Comparison of ENCODE assay signal across 26 mouse cellular contexts in the genomic region with DNA sequence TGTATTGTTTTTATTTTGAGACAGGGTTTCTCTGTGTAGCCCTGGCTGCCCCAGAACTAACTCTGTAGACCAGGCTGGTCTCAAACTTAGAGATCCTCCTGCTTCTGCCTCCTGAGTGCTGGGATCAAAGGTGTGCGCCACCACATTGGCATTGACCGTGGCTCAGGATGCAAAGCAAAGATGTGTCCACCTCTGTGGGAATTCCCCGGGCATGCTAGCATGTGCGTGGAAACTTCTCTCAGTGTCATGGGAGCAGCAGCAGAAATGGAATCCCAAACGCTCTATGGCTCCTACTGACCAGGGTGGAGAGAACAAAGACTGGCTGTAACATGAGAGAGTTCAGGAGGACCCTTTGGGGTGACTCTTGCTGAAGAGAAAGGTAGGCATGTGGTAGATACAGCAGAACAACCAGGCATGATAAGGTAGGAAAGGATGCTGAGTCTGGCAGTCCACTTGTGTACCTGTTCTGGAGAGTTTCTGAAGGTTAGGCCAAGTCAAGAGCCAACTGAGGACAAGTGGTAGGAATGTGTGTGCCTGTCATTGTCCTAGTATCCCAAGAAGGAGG.
DNase-seq lines count a peak whose midpoint lies in the region; ATAC-seq lines count a peak whose summit lies in the region.
"Had no signal": no experiment of that assay in that cellular context is flagged by ENCODE, and none has a peak within 500 bp of the region (broad histone marks: within the 10 kb centered on the region; RNA-seq: fewer than 3 reads in every experiment).

No protein-coding gene starts in this region.

- H3K4me1 ChIP-seq in midbrain, embryonic 11.5 days (ENCODE audit: control insufficient read depth, insufficient read depth, low read length) = no peaks in the 10 kb centered on the region
- H3K4me1 ChIP-seq in midbrain, embryonic 15.5 days = 0 out of 2 replicates have a peak, but pooled peaks cover 6% of the 10 kb centered on the region
- H3K4me1 ChIP-seq: heart, embryonic 15.5 days had no signal

- ATAC-seq in midbrain, embryonic 11.5 days (ENCODE audit: low FRiP score) = no peak
- no peak for ATAC-seq in midbrain, embryonic 15.5 days (replicated peaks)
- ATAC-seq: forebrain, embryonic 14.5 days; hindbrain, postnatal 0 days; inflammation-experienced regulatory T-cells, adult 6 months; Patski had no signal

- whole genome bisulfite sequencing in midbrain, embryonic 11.5 days = 91% methylated on average over 5 of the region's 5 CpGs
- 98% methylated on average over 5 of the region's 5 CpGs for WGBS in midbrain, embryonic 15.5 days

- H3K9ac ChIP-seq in midbrain, embryonic 11.5 days (ENCODE audit: low read length) = no peak overlapping the region
- H3K9ac ChIP-seq in midbrain, embryonic 15.5 days = no peak overlapping the region
- H3K9ac ChIP-seq: heart, embryonic 12.5 days; heart, embryonic 15.5 days; hindbrain, embryonic 14.5 days had no signal

- no peak overlapping the region for H3K4me2 ChIP-seq in midbrain, embryonic 11.5 days
- H3K4me2 ChIP-seq in midbrain, embryonic 15.5 days = no peak overlapping the region
- H3K4me2 ChIP-seq: heart, embryonic 12.5 days; heart, embryonic 15.5 days; hindbrain, embryonic 14.5 days had no signal

- H3K36me3 ChIP-seq in midbrain, embryonic 11.5 days (ENCODE audit: control insufficient read depth, insufficient read depth, low read length) = no peaks in the 10 kb centered on the region
- H3K36me3 ChIP-seq in midbrain, embryonic 15.5 days (replicated peaks) = no peaks in the 10 kb centered on the region
- H3K36me3 ChIP-seq: forebrain, embryonic 10.5 days; G1E; heart, embryonic 12.5 days; heart, embryonic 15.5 days had no signal

- no peaks in the 10 kb centered on the region for H3K9me3 ChIP-seq in midbrain, embryonic 11.5 days (ENCODE audit: control insufficient read depth, low read length)
- no peaks in the 10 kb centered on the region for H3K9me3 ChIP-seq in midbrain, embryonic 15.5 days
- H3K9me3 ChIP-seq: forebrain, embryonic 10.5 days; G1E; heart, embryonic 12.5 days; heart, embryonic 15.5 days had no signal

- H3K27me3 ChIP-seq in midbrain, embryonic 11.5 days (ENCODE audit: control insufficient read depth, insufficient read depth, low read length) = peaks cover 4% of the 10 kb centered on the region
- H3K27me3 ChIP-seq in midbrain, embryonic 15.5 days (replicated peaks) = no peaks in the 10 kb centered on the region
- H3K27me3 ChIP-seq: CH12.LX, Patski had no signal

- DNase-seq in heart, adult 11 months = peak; percentile 71
- no peak for DNase-seq in heart, adult 8-10 months (ENCODE audit: low spot score)
- DNase-seq in layer of hippocampus, adult 9-11 months = peak; percentile 0
- no peak for DNase-seq in layer of hippocampus, adult 8-10 months (ENCODE audit: low spot score in 2 of 2)
- DNase-seq in midbrain, embryonic 11.5 days (ENCODE audit: low spot score, missing footprints) = peak; percentile 75
- DNase-seq: adrenal gland, postnatal 10 days; adrenal gland, postnatal 36 days; B cell, adult 2 months; cerebellum, adult 18-20 months; cerebellum, adult 9-10 months; cerebellum, postnatal 14 days; gastrocnemius, postnatal 25 days; heart, adult 2 months; heart, postnatal 14 days; heart, postnatal 4 days had no signal

- no peak overlapping the region for H3K4me3 ChIP-seq in midbrain, embryonic 11.5 days (ENCODE audit: low read depth, low read length)
- no peak overlapping the region for H3K4me3 ChIP-seq in midbrain, embryonic 15.5 days
- H3K4me3 ChIP-seq: forebrain, embryonic 10.5 days; heart, adult 2 months; heart, embryonic 12.5 days; heart, embryonic 15.5 days had no signal

- no peak overlapping the region for H3K27ac ChIP-seq in midbrain, embryonic 11.5 days (ENCODE audit: low read depth, low read length)
- no peak overlapping the region for H3K27ac ChIP-seq in midbrain, embryonic 15.5 days
- H3K27ac ChIP-seq: forebrain, embryonic 10.5 days; heart, adult 2 months; heart, embryonic 15.5 days; hindbrain, embryonic 14.5 days; hindbrain, postnatal 0 days had no signal

Comparison
In these comparisons a context has a peak if more than half of its experiments do, and no peak if none do; other contexts are left out.
1. DNase-seq: peak in heart, adult 11 months (single experiment), layer of hippocampus, adult 9-11 months (single experiment) and midbrain, embryonic 11.5 days (single experiment); none in heart, adult 8-10 months (single experiment) and layer of hippocampus, adult 8-10 months (0 of 2).